Mouse (Mus musculus): ENCODE results near the gene Gm20906. TPM values are rescaled to one million over a fixed set of nuclear protein-coding genes. Genes with fewer than 3 reads are reported as not detected.

Gm20906 gene
- not detected in 2 replicates for polyA plus RNA-seq (2012; rRNA removed; ENCODE audit: low replicate concordance)

GRCm38 (mm10) chrY:87550666-87551065, at the start of gene Gm20906:
Gm20906 (plus strand) TSS chrY:87550966.

